9 mouse cellular contexts compared by ENCODE assay signal in the genomic region with DNA sequence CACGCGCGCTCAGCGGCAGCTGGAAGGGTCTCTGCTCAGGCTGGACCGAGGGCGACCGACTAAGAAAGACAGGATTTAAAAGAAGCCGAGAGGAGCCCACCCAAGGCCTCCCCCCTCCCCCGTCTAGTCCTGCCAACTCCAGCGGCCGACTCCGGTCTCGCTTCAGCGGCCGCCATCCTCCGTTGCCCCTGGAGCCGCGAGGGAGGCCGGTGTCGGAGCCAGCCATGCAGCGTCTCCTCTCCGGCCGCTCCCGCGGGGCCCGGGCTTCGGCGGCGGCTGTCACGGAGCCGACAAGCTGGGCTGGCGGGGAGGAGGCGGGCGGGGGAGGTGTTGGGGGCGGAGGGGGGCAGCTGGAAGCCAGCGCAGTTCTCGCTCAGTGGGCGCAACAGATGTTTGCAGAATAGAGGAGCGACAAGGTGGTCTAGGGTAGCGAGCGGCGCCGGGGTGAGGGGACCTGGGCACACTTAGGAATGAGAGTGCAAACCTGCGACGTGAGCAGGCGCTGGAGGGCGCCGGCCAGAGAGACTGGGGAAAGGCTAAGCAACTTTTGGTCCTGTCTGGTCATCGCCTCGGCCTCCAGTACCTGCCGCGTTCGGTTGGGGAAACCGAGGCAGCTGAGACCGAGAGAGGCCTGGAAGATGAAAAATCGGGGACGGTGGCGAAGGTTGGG. TPM values are rescaled to one million over a fixed set of nuclear protein-coding genes. Genes with fewer than 3 reads are reported as not detected.
DNase-seq lines count a peak whose midpoint lies in the region; ATAC-seq lines count a peak whose summit lies in the region.
"Had no signal": no experiment of that assay in that cellular context is flagged by ENCODE, and none has a peak within 500 bp of the region (broad histone marks: within the 10 kb centered on the region; RNA-seq: fewer than 3 reads in every experiment).

No protein-coding gene starts in this region.

- H3K4me2 ChIP-seq in heart, embryonic 15.5 days: peak overlapping the region; percentile 89
- peak overlapping the region; percentile 57 for H3K4me2 ChIP-seq in limb, embryonic 11.5 days (ENCODE audit: low read depth, severe bottlenecking)
- peak overlapping the region; percentile 83 for H3K4me2 ChIP-seq in neural tube, embryonic 15.5 days

- H3K27ac ChIP-seq in heart, embryonic 15.5 days: no peak overlapping the region
- no peak overlapping the region for H3K27ac ChIP-seq in limb, embryonic 11.5 days (replicated peaks; ENCODE audit: low read depth, low read length)
- no peak overlapping the region for H3K27ac ChIP-seq in neural tube, embryonic 15.5 days (replicated peaks)

- peaks cover 79% of the 10 kb centered on the region for H3K27me3 ChIP-seq in heart, embryonic 15.5 days
- H3K27me3 ChIP-seq in limb, embryonic 11.5 days (ENCODE audit: control insufficient read depth, insufficient read depth, low read length): peaks cover 73% of the 10 kb centered on the region
- peaks cover 80% of the 10 kb centered on the region for H3K27me3 ChIP-seq in neural tube, embryonic 15.5 days (replicated peaks)

- no peaks in the 10 kb centered on the region for H3K36me3 ChIP-seq in heart, embryonic 15.5 days
- no peaks in the 10 kb centered on the region for H3K36me3 ChIP-seq in limb, embryonic 11.5 days (ENCODE audit: control insufficient read depth, insufficient read depth, low read length)
- H3K36me3 ChIP-seq in neural tube, embryonic 15.5 days: no peaks in the 10 kb centered on the region
- H3K36me3 ChIP-seq: G1E had no signal

- under 1% methylated on average over 53 of the region's 58 CpGs for WGBS in heart, embryonic 15.5 days
- under 1% methylated on average over 58 of the region's 58 CpGs for WGBS in limb, embryonic 11.5 days
- WGBS in neural tube, embryonic 15.5 days: 0% methylated on average over 50 of the region's 58 CpGs

- peaks cover 51% of the 10 kb centered on the region for H3K4me1 ChIP-seq in heart, embryonic 15.5 days (replicated peaks)
- H3K4me1 ChIP-seq in limb, embryonic 11.5 days (ENCODE audit: control insufficient read depth, insufficient read depth, low read length): peaks cover 34% of the 10 kb centered on the region
- H3K4me1 ChIP-seq in neural tube, embryonic 15.5 days: peaks cover 53% of the 10 kb centered on the region

- H3K9ac ChIP-seq in heart, embryonic 15.5 days: peak overlapping the region; percentile 56
- H3K9ac ChIP-seq in limb, embryonic 11.5 days (ENCODE audit: low read length): peak overlapping the region; percentile 48
- peak overlapping the region; percentile 26; the same call in 1 of the 2 replicates for H3K9ac ChIP-seq in neural tube, embryonic 15.5 days (replicated peaks)

- no peaks in the 10 kb centered on the region for H3K9me3 ChIP-seq in heart, embryonic 15.5 days (replicated peaks)
- H3K9me3 ChIP-seq in limb, embryonic 11.5 days (ENCODE audit: control insufficient read depth, low read length): no peaks in the 10 kb centered on the region
- no peaks in the 10 kb centered on the region for H3K9me3 ChIP-seq in neural tube, embryonic 15.5 days (replicated peaks)
- H3K9me3 ChIP-seq: G1E had no signal

- peak; percentile 5 for DNase-seq in gastrocnemius, postnatal 25 days
- no peak for DNase-seq in gastrocnemius, postnatal 4 days (ENCODE audit: low spot score in 2 of 2)
- DNase-seq in MN1 (ENCODE audit: low spot score): peak; percentile 63
- peak; percentile 68 for DNase-seq in limb, embryonic 11.5 days (ENCODE audit: low spot score)
- DNase-seq in thymus, postnatal 14 days: no peak
- no peak for DNase-seq in left cerebral cortex, adult 18-20 months (ENCODE audit: low spot score in 2 of 2)

- no peak for ATAC-seq in heart, embryonic 15.5 days (replicated peaks; ENCODE audit: insufficient number of reproducible peaks, insufficient read depth, low FRiP score, low read depth)
- 0 out of 2 replicates have a peak, but pooled peaks have one; percentile 11 for ATAC-seq in limb, embryonic 11.5 days (ENCODE audit: insufficient number of reproducible peaks, low FRiP score, low TSS enrichment, low read depth)
- ATAC-seq in neural tube, embryonic 15.5 days (ENCODE audit: low FRiP score): no peak

- peak overlapping the region; percentile 50 for H3K4me3 ChIP-seq in heart, embryonic 15.5 days
- peak overlapping the region; percentile 32 for H3K4me3 ChIP-seq in limb, embryonic 11.5 days (ENCODE audit: low read depth, low read length)
- peak overlapping the region; percentile 41 for H3K4me3 ChIP-seq in neural tube, embryonic 15.5 days (replicated peaks)

RNA-seq across cellular contexts. Expression of a gene that starts 4.0 kb away (rescaled TPM):
- total RNA-seq in gastrocnemius, postnatal 25 days (2021): under 1 TPM in 1 of 2 experiments, not detected in 1; 0.16 TPM
- not detected for total RNA-seq in gastrocnemius, postnatal 4 days (2021)
- polyA plus RNA-seq in heart, embryonic 15.5 days (2015; fragmentation: Nextera tagmentation; extraction: Ambion mirVana): 0.55 and 1.0 TPM in 2 replicates
- polyA plus RNA-seq in limb, embryonic 11.5 days (2014; fragmentation: Nextera tagmentation; extraction: Ambion mirVana): 0.61 and 0.62 TPM in 2 replicates
- 0.47 and 2.3 TPM in 2 replicates for polyA plus RNA-seq in neural tube, embryonic 15.5 days (2015; fragmentation: Nextera tagmentation; extraction: Ambion mirVana)
- total RNA-seq in left cerebral cortex, adult 18-20 months (2021): not detected
- polyA plus RNA-seq: G1E had no signal

RNA-seq across cellular contexts. Expression of a gene that starts 9.3 kb away (rescaled TPM):
- total RNA-seq in gastrocnemius, postnatal 25 days (2021): not detected
- not detected for total RNA-seq in gastrocnemius, postnatal 4 days (2021)
- 0.15 and 0.26 TPM in 2 replicates for polyA plus RNA-seq in heart, embryonic 15.5 days (2015; fragmentation: Nextera tagmentation; extraction: Ambion mirVana)
- not detected in 2 replicates for polyA plus RNA-seq in limb, embryonic 11.5 days (2014; fragmentation: Nextera tagmentation; extraction: Ambion mirVana)
- 2.4 and 3.6 TPM in 2 replicates for polyA plus RNA-seq in neural tube, embryonic 15.5 days (2015; fragmentation: Nextera tagmentation; extraction: Ambion mirVana)
- not detected for total RNA-seq in left cerebral cortex, adult 18-20 months (2021)
- total RNA-seq: G1E had no signal
- polyA plus RNA-seq: G1E had no signal

RNA-seq across cellular contexts. Expression of a gene that starts 22.6 kb away (rescaled TPM):
- under 1 TPM in 1 of 2 experiments, not detected in 1; 0.49 TPM for total RNA-seq in gastrocnemius, postnatal 25 days (2021)
- 10 to 100 TPM in 1 of 2 experiments, 1 to 10 TPM in 1; 5.9 to 10.6 TPM for total RNA-seq in gastrocnemius, postnatal 4 days (2021)
- 26.8 and 27.9 TPM in 2 replicates for polyA plus RNA-seq in heart, embryonic 15.5 days (2015; fragmentation: Nextera tagmentation; extraction: Ambion mirVana)
- polyA plus RNA-seq in limb, embryonic 11.5 days (2014; fragmentation: Nextera tagmentation; extraction: Ambion mirVana): 33.4 and 37.2 TPM in 2 replicates
- 4.6 and 10.3 TPM in 2 replicates for polyA plus RNA-seq in neural tube, embryonic 15.5 days (2015; fragmentation: Nextera tagmentation; extraction: Ambion mirVana)
- total RNA-seq in left cerebral cortex, adult 18-20 months (2021): not detected

RNA-seq across cellular contexts. Expression of a gene that starts 28.8 kb away (rescaled TPM):
- 1 to 10 TPM; 4.5 to 4.6 TPM for total RNA-seq in gastrocnemius, postnatal 25 days (2021)
- 10 to 100 TPM; 21.4 to 22.4 TPM for total RNA-seq in gastrocnemius, postnatal 4 days (2021)
- polyA plus RNA-seq in heart, embryonic 15.5 days (2015; fragmentation: Nextera tagmentation; extraction: Ambion mirVana): 27.3 and 28.7 TPM in 2 replicates
- polyA plus RNA-seq in limb, embryonic 11.5 days (2014; fragmentation: Nextera tagmentation; extraction: Ambion mirVana): 69.2 and 70.1 TPM in 2 replicates
- 28.9 and 35.4 TPM in 2 replicates for polyA plus RNA-seq in neural tube, embryonic 15.5 days (2015; fragmentation: Nextera tagmentation; extraction: Ambion mirVana)
- total RNA-seq in left cerebral cortex, adult 18-20 months (2021): 10 to 100 TPM; 32.5 to 33.5 TPM
- polyA plus RNA-seq: G1E had no signal

RNA-seq across cellular contexts. Expression of a gene that starts 42.0 kb away (rescaled TPM):
- total RNA-seq in gastrocnemius, postnatal 25 days (2021): 1 to 10 TPM in 1 of 2 experiments, under 1 TPM in 1; 0.75 to 1.4 TPM
- 1 to 10 TPM; 3.0 to 4.7 TPM for total RNA-seq in gastrocnemius, postnatal 4 days (2021)
- polyA plus RNA-seq in heart, embryonic 15.5 days (2015; fragmentation: Nextera tagmentation; extraction: Ambion mirVana): 1.1 and 12.9 TPM in 2 replicates
- polyA plus RNA-seq in limb, embryonic 11.5 days (2014; fragmentation: Nextera tagmentation; extraction: Ambion mirVana): 0.10 and 0.11 TPM in 2 replicates
- polyA plus RNA-seq in neural tube, embryonic 15.5 days (2015; fragmentation: Nextera tagmentation; extraction: Ambion mirVana): 185 and 209 TPM in 2 replicates
- total RNA-seq in left cerebral cortex, adult 18-20 months (2021): 1 to 10 TPM in 1 of 2 experiments, under 1 TPM in 1; 0.77 to 2.6 TPM
- total RNA-seq: G1E had no signal
- polyA plus RNA-seq: G1E had no signal

Comparison
In these comparisons a context has a peak if more than half of its experiments do, and no peak if none do; other contexts are left out.
1. DNase-seq: peak in gastrocnemius, postnatal 25 days (single experiment), MN1 (single experiment) and limb, embryonic 11.5 days (single experiment); none in gastrocnemius, postnatal 4 days (0 of 2), thymus, postnatal 14 days (single experiment) and left cerebral cortex, adult 18-20 months (0 of 2).
2. RNA of a gene that starts 22.6 kb away (total RNA-seq): 5.9 to 10.6 TPM in gastrocnemius, postnatal 4 days; 0.49 TPM in gastrocnemius, postnatal 25 days and not detected in left cerebral cortex, adult 18-20 months; every median in the first group is over 4 times any median in the second.
3. Peak in every context shown above with its lines, with median percentiles within 50 percentile points of each other: H3K4me2 ChIP-seq, H3K4me3 ChIP-seq and H3K9ac ChIP-seq.